Mouse (Mus musculus) gonadal fat pad, adult 2 months (tissue): ENCODE data around the gene Tradd. TPM values are rescaled to one million over a fixed set of nuclear protein-coding genes. Genes with fewer than 3 reads are reported as not detected.

ENCODE experiments used
- DNase-seq: peaks from one replicate; pipeline ENCODE4 v3.0.0-alpha.2; 2012; ENCODE audit warnings: low read depth
- polyA plus RNA-seq: library from polyadenylated mRNA; depleted of rRNA; stranded (reverse); fragments of >200 nt; gene quantifications from 2 replicates; pipeline ENCODE4 v1.2.3, GENCODE M21; 2012; rRNA removed

Tradd gene
- 11.6 and 12.4 TPM in 2 replicates for polyA plus RNA-seq

GRCm38 (mm10) chr8:105264024-105264982, at the start of gene Tradd, which contains the start of gene Fbxl8:
TSS of gene Tradd (minus strand) at chr8:105264609.
TSS of gene Fbxl8 (plus strand) at chr8:105264648.
- no peak for DNase-seq

GRCm38 (mm10) chr8:105313622-105314402, 49.4 kb upstream of the Tradd start:
- no peak for DNase-seq

GRCm38 (mm10) chr8:105312891-105313481, 48.6 kb upstream of the Tradd start:
- no peak for DNase-seq

- DNase-seq: no peak
These were observed 47.3 kb upstream of the Tradd start for GRCm38 (mm10) chr8:105311718-105312117.

GRCm38 (mm10) chr8:105310118-105310517, 45.7 kb upstream of the Tradd start:
- no peak for DNase-seq

GRCm38 (mm10) chr8:105309142-105309847, 44.9 kb upstream of the Tradd start:
- no peak for DNase-seq

GRCm38 (mm10) chr8:105308428-105308827, 44.0 kb upstream of the Tradd start:
- DNase-seq: no peak

- no peak for DNase-seq
These were observed 43.3 kb upstream of the Tradd start for GRCm38 (mm10) chr8:105307670-105308069.

- DNase-seq: no peak
These were observed 41.8 kb upstream of the Tradd start for GRCm38 (mm10) chr8:105306146-105306691.

- no peak for DNase-seq
These were observed 41.1 kb upstream of the Tradd start, which contains the start of gene Elmo3 for GRCm38 (mm10) chr8:105305211-105306145. TSS of gene Elmo3 (plus strand) at chr8:105305601.

GRCm38 (mm10) chr8:105304325-105305210, 40.2 kb upstream of the Tradd start:
- DNase-seq: no peak

- no peak for DNase-seq
These were observed 39.5 kb upstream of the Tradd start for GRCm38 (mm10) chr8:105303874-105304273.

- DNase-seq: no peak
These were observed 39.0 kb upstream of the Tradd start for GRCm38 (mm10) chr8:105303396-105303795.

GRCm38 (mm10) chr8:105299962-105300361, 35.6 kb upstream of the Tradd start:
- no peak for DNase-seq

- DNase-seq: no peak
These were observed 34.2 kb upstream of the Tradd start for GRCm38 (mm10) chr8:105298351-105299252.

GRCm38 (mm10) chr8:105297511-105298192, 33.2 kb upstream of the Tradd start, which contains the start of gene E2f4:
TSS of gene E2f4 (plus strand) at chr8:105297663.
- no peak for DNase-seq
